ENCODE assay signal across 14 mouse cellular contexts in the genomic region with DNA sequence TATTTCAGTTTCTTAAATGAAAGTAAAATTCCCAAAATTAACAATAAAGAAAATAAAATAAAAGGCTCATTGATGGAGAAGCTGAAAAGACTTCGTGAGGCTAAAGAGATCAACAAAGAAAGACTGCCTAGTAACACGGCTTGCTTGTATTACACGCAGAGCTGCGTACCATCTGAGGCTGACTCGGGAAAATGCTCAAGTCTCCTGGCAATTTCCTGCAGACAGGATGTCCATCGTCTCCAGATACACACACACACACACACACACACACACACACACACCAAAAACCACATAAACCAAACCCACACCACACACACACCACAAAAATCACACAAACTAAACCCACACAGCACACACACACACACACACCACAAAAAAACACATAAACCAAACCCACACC.
DNase-seq lines count a peak whose midpoint lies in the region; ATAC-seq and TF ChIP-seq lines count a peak whose summit lies in the region.
"Had no signal": no experiment of that assay in that cellular context is flagged by ENCODE, and none has a peak within 500 bp of the region (broad histone marks: within the 10 kb centered on the region; RNA-seq: fewer than 3 reads in every experiment).

No protein-coding gene starts in this region.

- TF ChIP-seq EP300 in heart, adult 2 months (IDR thresholded peaks at IDR 0.05; ENCODE audit: insufficient read depth, low read depth, low read length), result no peak

- peak overlapping the region; percentile 67; the same call in 1 of the 2 replicates for H3K4me3 ChIP-seq in heart, embryonic 10.5 days
- H3K4me3 ChIP-seq in heart, adult 2 months, result no peak overlapping the region
- H3K4me3 ChIP-seq in lung, embryonic 14.5 days (ENCODE audit: low read depth, low read length), result no peak overlapping the region
- H3K4me3 ChIP-seq in intestine, embryonic 14.5 days (ENCODE audit: low read depth, low read length), result peak overlapping the region; percentile 63
- H3K4me3 ChIP-seq in stomach, embryonic 15.5 days (replicated peaks), result peak overlapping the region; percentile 55; the same call in 1 of the 2 replicates
- no peak overlapping the region; the same call in 1 of the 2 replicates for H3K4me3 ChIP-seq in gastrocnemius, adult 2 months
- H3K4me3 ChIP-seq: limb, embryonic 13.5 days had no signal

- intact Hi-C loops in heart, adult 2 months (cut with DNase I), result loop anchor here (5.0 kb wide), 1 partner anchor 50 kb away; no protein-coding TSS in a partner anchor
- intact Hi-C loops in gastrocnemius, adult 2 months (cut with DNase I), result no loop called here

- peak overlapping the region; percentile 66 for H3K4me2 ChIP-seq in lung, embryonic 14.5 days
- peak overlapping the region; percentile 53 for H3K4me2 ChIP-seq in intestine, embryonic 14.5 days (ENCODE audit: low read length)
- H3K4me2 ChIP-seq in stomach, embryonic 15.5 days, result peak overlapping the region; percentile 60; the same call in 1 of the 2 replicates

- H3K4me1 ChIP-seq in heart, embryonic 10.5 days, result peaks cover 19% of the 10 kb centered on the region
- H3K4me1 ChIP-seq in heart, adult 2 months (ENCODE audit: control insufficient read depth, insufficient read depth, low read length), result peaks cover 3% of the 10 kb centered on the region; the same call in 1 of the 2 replicates
- H3K4me1 ChIP-seq in lung, embryonic 14.5 days (ENCODE audit: insufficient read depth), result no peaks in the 10 kb centered on the region; the same call in 1 of the 2 replicates
- 0 out of 2 replicates have a peak, but pooled peaks cover 7% of the 10 kb centered on the region for H3K4me1 ChIP-seq in intestine, embryonic 14.5 days (replicated peaks; ENCODE audit: control insufficient read depth, insufficient read depth, low read length)
- 0 out of 2 replicates have a peak, but pooled peaks cover 6% of the 10 kb centered on the region for H3K4me1 ChIP-seq in stomach, embryonic 15.5 days

- H3K27ac ChIP-seq in heart, embryonic 10.5 days, result peak overlapping the region; percentile 29; the same call in 1 of the 2 replicates
- no peak overlapping the region for H3K27ac ChIP-seq in heart, adult 2 months
- no peak overlapping the region for H3K27ac ChIP-seq in lung, embryonic 14.5 days (ENCODE audit: low read depth)
- H3K27ac ChIP-seq in intestine, embryonic 14.5 days (ENCODE audit: low read depth), result peak overlapping the region; percentile 60
- H3K27ac ChIP-seq in stomach, embryonic 15.5 days, result no peak overlapping the region
- H3K27ac ChIP-seq in gastrocnemius, adult 2 months, result no peak overlapping the region
- H3K27ac ChIP-seq: hindbrain, postnatal 0 days; limb, embryonic 13.5 days had no signal

- no peaks in the 10 kb centered on the region for H3K36me3 ChIP-seq in heart, embryonic 10.5 days
- H3K36me3 ChIP-seq in heart, adult 2 months (ENCODE audit: control insufficient read depth, insufficient read depth, low read length), result no peaks in the 10 kb centered on the region
- no peaks in the 10 kb centered on the region for H3K36me3 ChIP-seq in lung, embryonic 14.5 days (ENCODE audit: insufficient read depth)
- 0 out of 2 replicates have a peak, but pooled peaks cover 5% of the 10 kb centered on the region for H3K36me3 ChIP-seq in intestine, embryonic 14.5 days (ENCODE audit: control insufficient read depth, insufficient read depth, low read length)
- H3K36me3 ChIP-seq in stomach, embryonic 15.5 days, result no peaks in the 10 kb centered on the region
- H3K36me3 ChIP-seq: G1E; limb, embryonic 13.5 days had no signal

- TF ChIP-seq POLR2A in heart, adult 2 months (IDR thresholded peaks at IDR 0.05; ENCODE audit: insufficient read depth, low read depth, low read length), result no peak

- no peak overlapping the region for H3K9ac ChIP-seq in heart, adult 2 months (ENCODE audit: low read depth, low read length)
- H3K9ac ChIP-seq in lung, embryonic 14.5 days, result no peak overlapping the region
- H3K9ac ChIP-seq in intestine, embryonic 14.5 days (ENCODE audit: low read length), result no peak overlapping the region; the same call in 1 of the 2 replicates
- no peak overlapping the region for H3K9ac ChIP-seq in stomach, embryonic 15.5 days
- H3K9ac ChIP-seq: limb, embryonic 13.5 days had no signal

- WGBS in heart, embryonic 10.5 days, result 70% methylated on average over 6 of the region's 6 CpGs
- 43% methylated on average over 6 of the region's 6 CpGs for WGBS in heart, adult 2 months
- 60% methylated on average over 6 of the region's 6 CpGs for WGBS in lung, embryonic 14.5 days
- 38% methylated on average over 6 of the region's 6 CpGs for WGBS in intestine, embryonic 14.5 days
- WGBS in stomach, embryonic 15.5 days, result 43% methylated on average over 6 of the region's 6 CpGs

- H3K9me3 ChIP-seq in heart, embryonic 10.5 days, result no peaks in the 10 kb centered on the region
- H3K9me3 ChIP-seq in lung, embryonic 14.5 days (ENCODE audit: low read depth, low read length), result no peaks in the 10 kb centered on the region
- H3K9me3 ChIP-seq in intestine, embryonic 14.5 days (ENCODE audit: control insufficient read depth, low read length), result no peaks in the 10 kb centered on the region
- H3K9me3 ChIP-seq in stomach, embryonic 15.5 days, result no peaks in the 10 kb centered on the region
- H3K9me3 ChIP-seq: G1E; limb, embryonic 13.5 days had no signal

- TF ChIP-seq CTCF in heart, adult 2 months (IDR thresholded peaks at IDR 0.05), result no peak
- no peak for TF ChIP-seq CTCF in lung, embryonic 14.5 days (IDR thresholded peaks at IDR 0.05; ENCODE audit: low read depth)
- no peak for TF ChIP-seq CTCF in gastrocnemius, adult 2 months (IDR thresholded peaks at IDR 0.05)

- ATAC-seq in lung, embryonic 14.5 days (ENCODE audit: insufficient read depth), result no peak
- ATAC-seq in intestine, embryonic 14.5 days (replicated peaks; ENCODE audit: low FRiP score, low TSS enrichment, low read depth), result no peak
- ATAC-seq in stomach, embryonic 15.5 days (ENCODE audit: insufficient read depth, low FRiP score, low read depth), result no peak
- ATAC-seq: hindbrain, postnatal 0 days had no signal

- H3K79me2 ChIP-seq in heart, adult 2 months (replicated peaks; ENCODE audit: control insufficient read depth, insufficient read depth, low read length), result no peaks in the 10 kb centered on the region

- no peaks in the 10 kb centered on the region for H3K27me3 ChIP-seq in heart, embryonic 10.5 days (ENCODE audit: insufficient read depth, poor library complexity, severe bottlenecking)
- H3K27me3 ChIP-seq in heart, adult 2 months (ENCODE audit: control insufficient read depth, insufficient read depth, low read length), result no peaks in the 10 kb centered on the region
- H3K27me3 ChIP-seq in lung, embryonic 14.5 days (ENCODE audit: insufficient read depth, low read length), result no peaks in the 10 kb centered on the region
- H3K27me3 ChIP-seq in intestine, embryonic 14.5 days (replicated peaks; ENCODE audit: control insufficient read depth, insufficient read depth, low read length), result no peaks in the 10 kb centered on the region
- no peaks in the 10 kb centered on the region for H3K27me3 ChIP-seq in stomach, embryonic 15.5 days (replicated peaks)
- H3K27me3 ChIP-seq: limb, embryonic 13.5 days had no signal

- no peak for DNase-seq in heart, embryonic 10.5 days (ENCODE audit: low spot score)
- DNase-seq in heart, adult 2 months, result no peak
- peak; percentile 41 for DNase-seq in lung, embryonic 14.5 days
- DNase-seq in lung, adult 18-20 months, result no peak
- no peak for DNase-seq in intestine, embryonic 14.5 days (ENCODE audit: low spot score)
- no peak for DNase-seq in urinary bladder, postnatal 10 days (ENCODE audit: low spot score)
- DNase-seq in gastrocnemius, adult 2 months, result no peak
- DNase-seq: cerebellum, adult 9-10 months; gastrocnemius, postnatal 10 days; lung, postnatal 14 days had no signal

Comparison
In these comparisons a context has a peak if more than half of its experiments do, and no peak if none do; other contexts are left out.
1. H3K27ac ChIP-seq: peak in heart, embryonic 10.5 days (single experiment) and intestine, embryonic 14.5 days (single experiment); none in heart, adult 2 months (single experiment), lung, embryonic 14.5 days (single experiment), stomach, embryonic 15.5 days (single experiment) and gastrocnemius, adult 2 months (single experiment).
2. H3K4me3 ChIP-seq: peak in heart, embryonic 10.5 days (single experiment), intestine, embryonic 14.5 days (single experiment) and stomach, embryonic 15.5 days (single experiment); none in heart, adult 2 months (single experiment), lung, embryonic 14.5 days (single experiment) and gastrocnemius, adult 2 months (single experiment).
3. Peak in every context shown above with its lines, with median percentiles within 50 percentile points of each other: H3K4me2 ChIP-seq.